Mouse (Mus musculus): Measurements from ENCODE around the gene Ugt1a7c.

GRCm38 (mm10) chr1:88136646-88137045, 41.8 kb downstream of the Ugt1a7c start:
- TF ChIP-seq EP300 (optimal IDR thresholded peaks at IDR 0.05) (no peak), CTCF (IDR thresholded peaks at IDR 0.05; ENCODE audit: low read depth) (no peak)

Measured in stomach, postnatal 0 days (tissue).